Mouse (Mus musculus) urinary bladder, adult 2 months (tissue): ENCODE data around the gene Oxct2a. TPM values are rescaled to one million over a fixed set of nuclear protein-coding genes. Genes with fewer than 3 reads are reported as not detected.
"Not testable (repeated sequence)": the region's sequence is repeated elsewhere in the genome, so short reads cannot be mapped to it uniquely, and the experiment has no call there.

Experiments used
- DNase-seq: peaks from one replicate; pipeline ENCODE4 v3.0.0; 2022; ENCODE audit warnings: low spot score
- polyA plus RNA-seq: library from polyadenylated mRNA; depleted of rRNA; stranded (reverse); fragments of >200 nt; gene quantifications from 2 replicates; pipeline ENCODE4 v1.2.3, GENCODE M21; 2012; rRNA removed

Gene Oxct2a
- polyA plus RNA-seq = 0.10 TPM in 1 of 2 replicates, not detected in the other

GRCm38 (mm10) chr4:123323534-123323933 lies at the start of gene Oxct2a:
Gene Oxct2a, minus strand, starts transcription at chr4:123323634.
- no peak for DNase-seq

- no peak for DNase-seq
These were observed 40.1 kb upstream of the Oxct2a start for GRCm38 (mm10) chr4:123363555-123363954.

GRCm38 (mm10) chr4:123360771-123361170 lies 37.3 kb upstream of the Oxct2a start:
- no peak for DNase-seq

GRCm38 (mm10) chr4:123358613-123359012 lies 35.2 kb upstream of the Oxct2a start:
- DNase-seq = no peak

- no peak for DNase-seq
These were observed 32.5 kb upstream of the Oxct2a start for GRCm38 (mm10) chr4:123355941-123356340.

- no peak for DNase-seq
These were observed 29.9 kb upstream of the Oxct2a start for GRCm38 (mm10) chr4:123353271-123353877.

- DNase-seq = peak; percentile 30
These were observed 20.0 kb upstream of the Oxct2a start for GRCm38 (mm10) chr4:123343471-123343789.

GRCm38 (mm10) chr4:123342642-123343470 lies 19.4 kb upstream of the Oxct2a start, which contains the start of gene Bmp8a:
Gene Bmp8a, minus strand, starts transcription at chr4:123343252.
- DNase-seq = peak; percentile 54

GRCm38 (mm10) chr4:123342091-123342641 lies 18.7 kb upstream of the Oxct2a start:
- DNase-seq = no peak

GRCm38 (mm10) chr4:123340232-123340631 lies 16.8 kb upstream of the Oxct2a start:
- DNase-seq = no peak

- no peak for DNase-seq
These were observed 14.3 kb upstream of the Oxct2a start for GRCm38 (mm10) chr4:123337693-123338092.

GRCm38 (mm10) chr4:123335796-123336585 lies 12.6 kb upstream of the Oxct2a start:
- no peak for DNase-seq

GRCm38 (mm10) chr4:123335244-123335643 lies 11.8 kb upstream of the Oxct2a start:
- not testable (repeated sequence) for DNase-seq

GRCm38 (mm10) chr4:123334177-123334576 lies 10.7 kb upstream of the Oxct2a start:
- DNase-seq = no peak

GRCm38 (mm10) chr4:123333151-123333550 lies 9.7 kb upstream of the Oxct2a start:
- DNase-seq = no peak

- DNase-seq = not testable (repeated sequence)
These were observed 8.5 kb upstream of the Oxct2a start for GRCm38 (mm10) chr4:123331961-123332360.

- no peak for DNase-seq
These were observed 7.9 kb upstream of the Oxct2a start for GRCm38 (mm10) chr4:123331326-123331725.

- no peak for DNase-seq
These were observed 5.5 kb upstream of the Oxct2a start for GRCm38 (mm10) chr4:123328946-123329345.

- no peak for DNase-seq
These were observed 4.2 kb upstream of the Oxct2a start for GRCm38 (mm10) chr4:123327630-123328029.

GRCm38 (mm10) chr4:123326087-123326486 lies 2.7 kb upstream of the Oxct2a start:
- no peak for DNase-seq

- DNase-seq = not testable (repeated sequence)
These were observed 524 bp downstream of the Oxct2a start for GRCm38 (mm10) chr4:123322910-123323309.

GRCm38 (mm10) chr4:123314497-123314896 lies 8.9 kb downstream of the Oxct2a start:
- no peak for DNase-seq
